Mouse (Mus musculus) right cerebral cortex, postnatal 25 days (tissue): ENCODE measurements around the gene Upk3bl.
"Not testable (repeated sequence)": the region's sequence is repeated elsewhere in the genome, so short reads cannot be mapped to it uniquely, and the experiment has no call there.

Experiments
- DNase-seq: peaks from one replicate; pipeline ENCODE4 v3.0.0; 2022

Gene Upk3bl

DNA sequence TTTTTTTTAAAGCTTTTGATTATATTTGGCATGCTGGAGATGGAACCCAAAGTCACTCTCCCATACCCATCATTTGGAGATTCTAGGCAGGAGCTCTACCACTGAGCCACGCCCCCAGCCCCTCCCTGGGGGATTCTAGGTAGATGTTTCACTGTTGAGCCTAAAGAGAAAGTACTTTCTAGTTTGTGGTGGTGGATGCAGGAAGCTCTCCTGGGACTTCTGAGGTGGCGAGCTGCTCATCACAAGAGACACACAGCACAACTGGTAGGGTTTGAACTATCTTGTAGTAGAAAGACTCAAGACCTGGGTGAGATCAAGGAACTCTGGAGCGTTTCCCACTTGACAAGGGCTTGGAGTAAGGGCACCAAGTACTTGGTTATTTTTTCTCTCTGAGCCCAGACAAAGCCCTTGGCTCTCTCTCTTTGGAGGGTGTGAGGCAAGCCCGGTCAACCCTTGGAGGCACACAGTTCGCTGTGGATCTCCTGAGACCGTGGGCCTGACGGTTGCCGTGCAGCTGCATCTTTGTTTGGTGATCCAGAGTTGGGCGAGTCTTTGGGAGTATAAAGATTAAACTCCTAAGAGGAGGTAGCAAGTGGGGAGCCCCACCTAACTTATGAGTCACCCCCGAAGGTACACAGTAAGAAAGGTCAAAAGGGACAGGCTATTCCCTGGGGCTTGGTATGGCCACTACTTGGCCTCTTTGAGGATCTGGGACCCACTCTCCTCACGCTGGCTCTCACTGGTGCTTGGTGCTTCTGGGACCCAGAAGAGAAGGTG lies at the start of gene Upk3bl:
Gene Upk3bl (plus strand): TSS at position 192 of the 777 bp plus-strand sequence.
- no peak for DNase-seq

DNA sequence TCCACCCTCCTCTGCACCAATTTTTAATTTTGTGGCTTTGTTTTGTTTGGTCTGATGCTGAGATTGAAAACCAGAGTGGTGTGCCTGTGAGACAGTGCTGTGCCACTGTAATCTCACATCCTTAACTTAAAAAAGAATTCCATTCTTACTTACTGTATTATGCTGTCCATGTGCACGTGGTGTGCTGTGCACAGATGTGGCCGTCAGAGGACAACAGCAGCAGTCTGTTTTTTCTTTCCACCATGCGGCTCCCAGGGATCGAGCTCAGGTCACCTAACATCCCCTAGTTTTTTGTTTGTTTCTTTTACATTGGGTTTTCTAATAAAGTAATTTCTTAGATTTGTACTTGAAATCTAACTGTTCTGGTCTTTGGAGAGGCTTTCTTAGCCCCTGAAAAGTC lies 49.8 kb upstream of the Upk3bl start:
- no peak for DNase-seq

DNA sequence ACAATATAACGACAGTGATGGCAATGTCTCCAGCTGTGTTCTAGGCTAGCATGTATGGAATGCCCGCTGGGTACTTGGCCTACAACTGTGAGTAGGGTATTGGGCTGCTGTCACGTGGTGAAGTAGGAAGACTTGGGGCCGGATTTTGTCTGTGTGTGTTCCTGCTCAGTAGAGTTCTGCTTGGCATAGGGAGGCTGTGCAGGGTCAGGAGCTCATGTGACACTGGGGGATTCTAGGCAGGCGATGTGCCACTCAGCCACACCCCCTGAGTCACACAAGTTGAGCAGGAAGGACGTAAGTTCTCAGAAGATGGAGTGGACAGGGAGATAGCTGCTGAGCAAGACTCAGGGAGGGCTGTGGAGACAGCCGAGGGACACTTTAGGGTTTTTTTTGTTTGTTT lies 46.5 kb upstream of the Upk3bl start:
- no peak for DNase-seq

DNA sequence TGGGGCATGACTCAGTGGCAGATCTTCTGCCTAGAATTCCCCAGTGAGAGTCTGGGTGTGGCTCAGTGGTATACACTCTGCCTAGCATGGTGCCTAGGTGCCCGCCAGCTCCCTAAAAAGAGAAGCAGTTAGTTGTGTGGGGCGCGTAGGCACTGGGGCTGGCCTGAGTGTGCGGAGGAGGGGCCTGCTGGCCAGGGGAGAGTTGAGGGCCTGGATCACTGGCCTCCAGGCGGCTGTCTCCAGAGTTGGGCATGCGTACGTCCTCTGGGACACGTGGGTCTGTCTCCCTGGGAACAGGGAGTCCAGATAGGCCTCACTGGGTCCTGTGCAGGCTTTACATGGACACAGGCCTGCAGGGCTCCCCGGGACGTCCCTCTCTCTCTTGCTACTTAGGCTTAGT lies 39.4 kb upstream of the Upk3bl start:
- DNase-seq, result no peak

DNA sequence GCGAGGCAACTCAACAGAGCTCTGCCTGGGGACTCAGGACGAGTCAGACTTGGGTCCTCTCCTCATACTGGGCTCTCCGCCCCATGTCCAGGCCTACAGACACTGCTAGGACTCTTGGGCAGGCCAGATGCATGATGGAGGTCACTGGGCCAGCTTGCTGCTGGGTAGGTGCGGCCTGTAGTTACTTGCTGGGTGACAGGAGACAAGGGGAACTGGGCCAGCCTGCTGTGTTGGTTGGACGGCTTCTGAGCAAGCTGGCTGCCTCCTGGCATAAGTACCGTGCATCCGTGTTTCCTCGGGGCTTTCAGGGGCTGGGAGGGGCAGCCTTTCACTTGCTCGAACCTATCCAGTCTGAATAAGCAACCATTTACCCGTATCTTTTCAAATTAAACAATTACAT lies 38.7 kb upstream of the Upk3bl start:
- DNase-seq, result no peak

DNA sequence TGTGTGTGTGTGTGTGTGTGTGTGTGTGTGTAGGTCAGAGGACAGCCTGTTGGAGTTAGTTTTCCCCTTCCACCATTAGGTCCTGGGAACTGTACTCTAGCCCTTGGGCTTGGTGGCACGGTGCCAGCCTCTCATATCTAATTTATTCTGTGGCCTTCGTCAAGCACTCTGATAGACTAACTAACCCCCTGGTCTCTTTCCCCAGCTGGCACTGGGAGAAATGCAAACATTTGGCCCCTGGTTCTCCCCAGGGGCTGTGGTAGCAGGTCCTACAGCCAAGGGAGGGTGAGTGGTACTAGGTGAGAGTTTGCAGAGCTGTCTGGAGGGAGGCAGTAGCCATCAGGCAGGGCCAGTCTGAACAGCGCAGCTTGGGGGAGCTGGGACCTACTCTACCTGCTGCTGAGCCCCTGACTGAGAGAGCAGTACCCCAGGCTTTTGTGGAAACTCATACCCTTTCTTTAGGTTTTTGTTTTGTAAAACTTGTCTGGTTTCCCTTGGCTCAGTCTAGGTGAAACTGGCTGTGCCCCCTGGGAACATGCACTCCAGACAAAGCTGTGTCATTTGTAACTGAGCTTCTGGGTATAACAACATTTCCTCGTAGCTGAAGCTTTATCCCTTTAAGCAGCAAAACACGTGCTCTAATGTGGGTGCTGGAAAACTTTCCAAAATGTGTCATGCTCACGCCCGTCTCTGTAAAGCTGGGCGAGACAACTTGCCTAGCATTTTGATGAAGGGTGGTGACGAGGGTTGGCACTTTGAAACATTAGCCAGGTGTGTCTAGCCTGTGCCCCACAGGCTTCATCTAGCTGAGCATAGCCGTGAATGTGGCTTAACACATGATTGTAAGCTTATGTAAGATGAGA lies 38.0 kb upstream of the Upk3bl start:
- DNase-seq, result no peak

DNA sequence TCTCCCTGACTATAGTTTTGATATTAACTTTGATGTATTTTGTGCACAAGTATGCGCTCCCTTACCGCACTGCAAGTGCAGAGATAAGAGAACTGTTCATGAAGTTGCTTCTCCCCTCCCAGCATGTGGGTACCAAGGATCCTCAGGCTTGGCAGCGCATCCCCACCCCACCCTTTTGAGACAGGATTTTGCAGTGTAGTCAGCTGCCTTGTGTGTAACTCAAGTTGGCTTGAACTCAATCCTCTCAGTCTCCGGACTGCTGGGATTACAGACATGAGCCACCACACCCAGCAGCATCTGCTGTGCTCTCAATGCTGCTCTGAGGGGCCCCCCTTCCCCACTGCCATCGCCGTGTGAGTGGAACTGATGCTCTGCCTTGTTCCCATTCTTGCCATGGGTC lies 37.0 kb upstream of the Upk3bl start:
- DNase-seq, result no peak

DNA sequence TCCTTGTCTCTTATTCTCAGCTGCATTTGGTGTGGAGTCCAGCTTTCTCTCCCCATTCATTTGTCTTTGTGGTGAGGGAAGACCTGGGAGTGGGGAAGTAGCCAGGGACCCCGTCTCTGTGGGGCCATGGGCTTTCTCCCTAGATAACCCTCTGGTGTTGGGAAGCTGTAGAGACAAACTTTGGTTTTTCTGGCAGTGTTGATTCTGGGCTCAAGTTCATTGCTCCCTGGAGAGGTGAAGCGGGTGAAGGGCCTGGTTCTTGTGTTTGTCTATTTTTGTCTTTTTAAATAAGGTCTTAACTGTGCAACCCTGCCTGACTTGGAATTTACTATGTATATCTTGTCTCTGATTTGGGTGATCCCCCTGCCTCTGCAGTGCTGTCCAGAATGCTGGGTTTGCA lies 35.6 kb upstream of the Upk3bl start:
- DNase-seq, result no peak

DNA sequence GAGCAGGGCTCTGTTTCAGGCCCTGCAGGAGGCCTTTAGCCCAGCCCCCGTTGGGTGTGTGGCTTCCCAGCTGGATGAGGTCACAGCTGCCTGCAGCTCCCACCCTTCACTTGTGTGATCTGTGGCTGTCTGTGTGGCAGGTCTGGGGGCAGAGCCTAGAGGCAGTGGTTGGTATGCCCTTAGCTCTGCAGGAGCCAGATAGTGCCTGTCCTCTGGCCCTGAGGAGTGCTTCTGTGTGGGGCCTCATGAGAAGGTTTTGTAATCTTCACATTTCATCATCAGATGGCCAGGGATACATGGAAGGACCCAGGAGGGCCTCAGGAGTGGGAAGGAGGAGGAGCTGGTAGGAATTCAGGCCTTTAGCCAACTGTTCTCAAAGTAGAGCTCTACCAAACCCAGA lies 34.4 kb upstream of the Upk3bl start:
- DNase-seq, result no peak

DNA sequence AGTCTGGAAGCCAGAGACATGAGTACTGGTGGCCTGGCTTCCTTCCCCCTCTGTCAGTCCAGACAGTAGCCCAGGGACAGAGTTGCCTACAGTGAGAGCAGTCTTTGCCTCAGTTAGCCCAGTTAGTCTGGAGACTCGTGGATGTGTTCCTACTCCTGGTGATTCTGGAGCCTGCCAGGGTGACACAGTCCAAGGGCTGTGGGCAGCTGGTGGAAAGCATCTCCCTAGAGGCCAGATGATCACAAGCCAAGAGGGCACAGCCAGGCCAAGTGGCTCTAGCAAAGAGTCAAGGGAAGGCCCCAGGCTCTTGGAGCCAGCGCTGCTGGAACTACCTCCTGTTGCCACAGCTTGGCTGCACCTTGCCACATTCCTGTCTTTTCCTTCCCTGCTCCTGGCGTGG lies 28.6 kb upstream of the Upk3bl start:
- no peak for DNase-seq

DNA sequence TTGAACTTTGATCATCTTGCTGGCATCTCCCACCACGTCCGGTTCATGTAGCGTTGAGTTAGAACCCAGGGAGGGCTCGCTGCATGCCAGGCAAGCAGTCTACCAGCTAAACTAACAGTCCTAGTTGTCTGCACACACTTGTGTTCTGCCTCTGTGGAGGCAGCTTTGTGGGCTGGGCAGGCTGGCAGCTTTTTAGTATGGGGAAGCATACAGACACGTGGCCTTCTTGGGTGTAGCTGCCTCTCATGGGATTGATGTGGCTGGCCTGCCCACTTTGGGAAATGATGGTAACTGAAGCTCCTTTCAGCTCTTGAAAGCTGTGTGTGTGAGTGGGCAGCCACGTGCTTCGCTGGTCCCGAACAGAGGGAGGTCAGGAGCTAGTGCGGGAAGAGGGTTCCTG lies 27.4 kb upstream of the Upk3bl start:
- no peak for DNase-seq

DNA sequence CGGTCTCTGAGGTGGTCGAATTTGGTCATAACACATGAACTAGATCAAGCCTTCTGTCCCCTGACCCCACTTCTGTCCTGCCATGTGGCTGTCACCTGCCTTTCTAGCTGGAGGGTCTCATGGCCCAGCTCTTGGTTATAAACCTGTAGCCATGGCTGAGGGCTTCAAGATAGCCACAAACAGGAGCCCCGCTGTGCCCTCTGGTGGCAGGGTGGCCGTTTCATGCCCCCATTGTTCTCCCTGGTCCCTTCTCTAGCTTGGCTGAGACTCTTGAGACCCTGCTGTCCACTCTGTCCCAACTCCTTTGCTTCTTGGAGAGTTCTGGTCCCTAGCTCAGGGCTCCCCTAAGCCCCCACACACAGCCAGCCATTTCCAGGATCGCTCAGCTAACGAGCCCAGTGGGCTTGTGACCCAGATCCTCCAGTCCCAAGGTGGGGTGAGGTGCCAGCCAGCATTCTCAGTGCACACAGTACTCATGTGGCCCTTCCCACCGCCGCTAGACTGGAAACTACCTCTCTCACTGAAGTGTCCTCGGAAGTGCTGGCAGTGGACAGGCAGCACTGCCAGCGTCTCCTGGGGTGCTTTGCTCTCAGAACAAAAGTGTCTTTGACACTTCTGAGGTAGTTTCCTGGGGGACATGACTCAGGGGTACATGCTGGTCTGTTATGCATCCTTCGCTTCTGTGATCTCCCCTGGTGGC lies 26.5 kb upstream of the Upk3bl start:
- no peak for DNase-seq

DNA sequence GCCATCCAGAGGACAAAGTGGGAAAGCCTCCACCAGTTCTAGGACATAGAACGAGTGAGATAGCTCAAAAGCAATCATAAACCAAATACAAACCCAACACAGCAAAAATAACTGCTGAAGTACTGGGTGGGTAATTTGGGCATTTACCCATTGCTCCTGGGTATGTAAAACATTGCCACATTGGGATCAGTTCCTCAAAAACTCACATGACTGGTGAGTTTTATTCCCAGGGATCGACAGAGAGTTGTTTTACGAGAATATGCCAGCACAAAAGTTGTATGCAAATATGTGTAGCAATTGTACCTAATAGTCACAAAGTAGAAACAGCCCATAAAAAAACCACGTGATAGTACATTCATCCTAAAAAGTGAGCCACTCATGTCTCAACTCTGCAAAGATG lies 19.4 kb upstream of the Upk3bl start:
- no peak for DNase-seq

DNA sequence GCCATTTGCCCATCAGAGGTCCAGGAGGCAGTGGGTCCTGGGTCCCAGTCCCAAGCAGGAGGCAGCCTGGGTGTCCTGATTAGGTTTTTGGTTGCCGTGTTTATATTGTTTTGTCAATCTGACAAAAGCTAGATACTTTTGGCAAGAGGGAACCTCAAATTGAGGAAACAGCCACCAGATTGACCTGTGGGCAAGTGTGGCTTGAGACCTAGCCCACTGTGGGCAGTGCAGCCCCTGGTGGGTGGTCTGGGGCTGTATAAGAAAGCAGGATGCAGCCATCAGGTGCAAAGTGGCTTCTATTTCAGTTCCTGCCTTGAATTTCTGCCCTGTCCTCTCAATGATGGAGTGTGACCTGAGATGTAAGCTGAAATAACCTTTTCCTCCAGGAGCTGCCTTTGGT lies 19.0 kb upstream of the Upk3bl start:
- DNase-seq, result no peak

DNA sequence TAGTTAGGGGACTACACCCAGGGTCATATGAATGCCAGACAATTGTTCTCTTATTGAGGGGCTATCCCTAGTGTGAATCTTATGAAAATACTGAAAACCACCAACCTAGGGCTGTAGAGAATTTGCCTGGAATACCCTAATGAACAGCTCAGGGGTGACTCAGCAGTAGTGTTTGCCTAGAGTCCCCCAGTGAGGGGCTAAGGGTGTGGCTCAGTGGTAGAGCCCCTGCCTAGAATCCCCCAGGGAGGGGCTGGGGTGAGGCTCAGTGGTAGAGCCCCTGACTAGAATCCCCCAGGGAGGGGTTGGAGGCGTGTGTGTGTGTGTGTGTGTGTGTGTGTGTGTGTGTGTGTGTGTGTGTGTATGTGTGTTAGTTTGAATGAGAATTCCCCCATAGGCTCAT lies 17.6 kb upstream of the Upk3bl start:
- no peak for DNase-seq

DNA sequence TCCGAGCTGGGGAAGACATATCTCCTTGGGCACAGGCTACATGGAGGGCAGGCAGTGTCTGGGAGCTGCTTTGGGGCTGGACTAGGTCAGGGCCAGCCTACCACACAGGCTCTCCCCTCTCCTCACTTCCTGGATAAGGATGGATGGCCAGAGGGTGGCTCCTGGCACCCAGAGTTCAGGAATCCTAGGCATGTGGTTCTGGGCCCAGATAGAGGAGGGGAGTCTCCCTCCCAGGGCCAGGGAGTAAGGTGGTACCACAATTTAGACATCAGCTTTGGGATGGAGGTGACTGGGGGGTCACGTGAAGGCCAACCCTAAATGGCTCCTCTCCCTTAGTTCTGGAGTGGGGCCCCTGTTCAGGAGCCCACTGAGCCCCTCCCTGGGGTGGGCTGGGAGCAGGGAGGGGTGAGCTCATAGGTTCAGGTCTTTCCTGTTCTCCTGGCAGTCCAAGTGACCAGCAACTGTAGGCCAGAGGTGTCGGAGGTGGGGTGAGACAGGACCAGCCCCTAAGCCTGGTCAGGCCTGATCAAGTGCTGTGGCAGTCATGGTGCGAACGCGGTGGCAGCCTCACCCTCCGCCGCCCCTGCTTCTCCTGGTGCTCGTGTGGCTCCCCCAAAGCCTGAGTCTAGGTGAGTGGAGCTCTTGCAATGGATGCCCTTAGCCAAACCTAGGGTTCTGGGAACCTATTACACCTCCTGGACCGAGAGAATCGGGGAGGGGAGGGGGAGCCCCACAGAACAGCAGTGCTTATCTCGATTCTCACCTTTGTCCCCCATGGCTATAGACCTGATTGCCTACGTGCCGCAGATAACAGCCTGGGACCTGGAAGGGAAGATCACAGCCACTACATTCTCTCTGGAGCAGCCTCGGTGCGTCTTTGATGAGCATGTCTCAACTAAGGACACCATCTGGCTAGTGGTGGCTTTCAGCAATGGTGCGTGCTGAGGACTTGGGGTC lies 15.8 kb upstream of the Upk3bl start, which contains the start of gene Upk3b:
Gene Upk3b (plus strand): TSS at position 239 of the 957 bp plus-strand sequence.
- no peak for DNase-seq

DNA sequence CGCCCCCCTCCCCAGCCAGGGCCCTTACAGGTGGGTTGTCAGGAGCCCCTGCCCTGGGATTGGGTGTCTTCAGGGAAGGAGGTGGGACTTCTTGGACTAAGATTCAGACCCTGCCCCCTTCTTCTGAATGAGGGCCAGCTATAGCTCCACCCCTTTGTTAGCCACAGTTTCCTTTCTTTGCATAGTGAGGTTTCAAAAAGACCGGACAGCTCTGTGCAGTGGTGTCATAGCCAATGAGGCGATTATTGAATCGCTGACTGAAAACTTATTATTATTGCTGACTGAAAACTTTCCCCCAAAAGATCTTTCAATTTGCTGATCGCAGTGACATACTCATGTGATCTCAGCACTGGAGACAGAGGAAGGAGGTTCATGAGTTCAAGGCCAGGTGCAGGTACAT lies 14.1 kb upstream of the Upk3bl start:
- no peak for DNase-seq

DNA sequence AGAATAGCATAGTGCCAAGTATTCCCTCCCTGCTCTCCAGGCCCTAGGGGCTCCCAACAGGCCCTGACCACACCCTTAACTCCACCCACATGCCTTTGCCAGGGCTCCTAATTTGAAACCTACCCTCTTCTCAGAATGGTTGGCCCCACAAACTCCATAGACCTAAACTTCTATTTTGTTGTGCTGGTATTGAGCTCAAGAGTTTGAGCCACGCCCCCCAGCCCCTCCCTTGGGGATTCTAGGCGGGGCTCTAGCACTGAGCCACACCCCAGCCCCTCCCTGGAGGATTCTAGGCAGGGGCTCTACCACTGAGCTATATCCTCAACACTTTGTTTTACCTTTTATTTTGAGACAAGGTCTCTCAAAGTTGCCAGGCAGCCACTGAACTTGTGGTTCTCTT lies 13.0 kb upstream of the Upk3bl start:
- no peak for DNase-seq

DNA sequence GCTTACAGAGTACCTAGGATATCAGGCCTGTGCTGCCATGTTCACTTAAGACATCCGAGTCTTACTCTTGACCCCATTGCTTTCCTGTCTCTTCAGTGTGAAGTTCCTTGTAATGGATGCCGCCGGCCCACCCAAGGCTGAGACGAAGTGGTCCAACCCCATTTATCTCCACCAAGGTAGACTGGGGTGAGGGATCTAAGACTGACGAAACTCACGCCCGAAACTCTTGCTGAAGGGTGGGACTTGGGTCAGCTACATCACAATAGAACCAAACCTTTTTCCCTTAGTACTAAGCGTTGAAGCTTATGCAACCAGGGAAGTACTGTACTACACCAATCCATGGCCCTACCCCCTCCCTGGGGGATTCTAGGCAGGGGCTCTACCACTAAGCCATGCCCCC lies 12.6 kb upstream of the Upk3bl start:
- DNase-seq, result no peak

DNA sequence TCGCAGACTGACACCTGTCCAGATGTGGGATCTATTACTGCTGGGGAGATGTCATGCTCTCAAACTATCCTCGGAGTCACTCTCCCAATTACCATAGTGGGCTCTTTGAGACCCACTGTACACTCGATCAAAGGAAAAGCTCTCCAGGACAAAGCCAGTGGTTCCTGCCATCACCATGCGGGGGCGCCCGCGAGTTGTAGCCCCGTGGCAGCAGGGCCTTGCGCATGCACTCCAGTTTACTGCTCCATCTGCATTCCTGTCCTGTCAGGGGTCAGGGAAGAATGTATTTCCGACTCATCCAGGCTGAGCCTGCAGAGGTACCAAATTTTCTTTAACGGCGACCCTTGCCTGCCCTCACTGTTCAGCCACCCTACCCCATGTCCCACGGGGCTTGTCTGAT lies 9.4 kb upstream of the Upk3bl start:
- DNase-seq, result no peak

DNA sequence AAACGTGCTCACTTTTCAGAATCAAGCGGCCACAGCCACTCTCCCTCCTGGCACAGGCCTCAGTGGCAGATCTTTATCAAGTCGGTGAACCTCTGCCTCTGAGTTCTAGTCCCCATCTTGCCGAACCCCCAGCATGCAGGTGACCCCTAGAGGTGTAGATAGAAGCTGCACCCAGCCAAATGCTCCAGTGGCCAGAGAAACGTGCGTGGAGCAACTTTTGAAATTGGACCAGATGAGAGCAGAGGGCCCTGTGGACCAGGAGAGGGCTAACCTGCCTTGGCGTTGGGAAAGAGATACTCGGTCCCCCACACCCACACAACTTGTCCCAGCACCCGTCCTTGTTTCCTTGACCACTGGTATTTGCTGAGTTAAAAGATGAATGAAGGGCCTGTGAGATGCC lies 8.9 kb upstream of the Upk3bl start:
- no peak for DNase-seq

DNA sequence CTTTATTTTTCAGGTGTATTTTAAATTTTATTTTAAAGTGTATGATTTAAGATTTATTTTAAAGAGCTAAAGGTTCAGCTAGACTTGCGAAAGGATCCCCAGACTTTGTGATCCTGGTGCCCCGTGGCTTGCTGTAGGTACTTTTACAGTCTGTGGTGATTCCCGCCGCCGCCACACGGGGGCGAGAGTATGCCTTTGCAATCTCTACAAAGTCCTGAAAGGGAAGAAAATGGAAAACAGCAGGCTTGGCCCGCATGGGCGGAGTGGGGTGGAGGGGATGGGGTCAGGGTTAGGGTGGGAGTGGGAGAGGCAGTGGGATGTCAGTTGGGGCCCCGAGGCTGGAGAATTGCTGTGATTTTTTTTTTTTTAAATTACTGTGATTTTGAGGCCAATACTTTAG lies 8.3 kb upstream of the Upk3bl start:
- peak; percentile 67 for DNase-seq

DNA sequence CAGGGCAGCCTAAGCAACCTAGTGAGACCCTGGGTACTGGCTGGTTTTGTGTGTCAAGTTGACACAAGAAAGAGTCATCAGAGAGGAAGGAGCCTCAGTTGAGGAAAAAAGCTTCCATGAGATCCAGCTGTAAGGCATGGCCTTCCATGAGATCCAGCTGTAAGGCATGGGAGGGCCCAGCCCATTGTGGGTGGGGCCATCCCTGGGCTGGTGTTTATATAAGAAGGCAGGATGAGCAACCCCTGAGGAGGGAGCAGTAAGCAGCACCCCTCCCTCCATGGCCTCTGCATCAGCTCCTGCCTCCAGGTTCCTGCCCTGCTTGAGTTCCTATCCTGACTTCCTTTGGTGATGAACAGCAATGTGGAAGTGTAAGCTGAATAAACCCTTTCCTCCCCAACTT lies 5.8 kb upstream of the Upk3bl start:
- DNase-seq, result not testable (repeated sequence)
